Mouse (Mus musculus) bone marrow macrophage, adult 2 months (primary cell): Measurements from ENCODE around the gene Neurl3.

ENCODE experiments used
- CTCF ChIP-seq: IDR thresholded peaks from 2 replicates; pipeline ENCODE4 v1.5.1; 2012; ENCODE audit warnings: low read depth, mild to moderate bottlenecking, low read length, moderate library complexity
- POLR2A ChIP-seq: IDR thresholded peaks from 2 replicates; pipeline ENCODE4 v1.6.1; 2012; ENCODE audit warnings: mild to moderate bottlenecking, low read depth, low read length, borderline replicate concordance

- no peak for TF ChIP-seq CTCF
- no peak for TF ChIP-seq POLR2A
These were observed 24.6 kb upstream of the Neurl3 start for GRCm38 (mm10) chr1:36299126-36299525.
